Mouse (Mus musculus) MEL (cell line): ENCODE measurements around the gene Usp50. TPM values are rescaled to one million over a fixed set of nuclear protein-coding genes. Genes with fewer than 3 reads are reported as not detected.

ENCODE experiments used
- DNase-seq: peaks from one replicate; pipeline ENCODE4 v3.0.0; 2011; ENCODE audit warnings: low read depth, low spot score
- H3K27ac ChIP-seq: 2 replicates; pipeline ENCODE4 v1.5.1; 2012; ENCODE audit warnings: low read depth, mild to moderate bottlenecking, control low read depth, low read length, moderate library complexity; ENCODE audit not compliant: control insufficient read depth
- H3K27me3 ChIP-seq, 2 experiments: fragments of 150-350 bp in 1 of 2; sonication (generic) in 1 of 2; 2 replicates each; pipeline ENCODE4 v1.6.1; 2012; ENCODE audit warnings: low read length in 2 of 2, mild to moderate bottlenecking in 2 of 2, improper control_type of control experiment in 1 of 2, moderate library complexity in 1 of 2; ENCODE audit not compliant: insufficient read depth in 2 of 2, control insufficient read depth in 1 of 2
- H3K36me3 ChIP-seq, 2 experiments: 2 replicates each; pipeline ENCODE4 v1.6.1; 2012 to 2014; ENCODE audit warnings: low read length in 2 of 2, improper control_type of control experiment in 1 of 2, inconsistent platforms in 1 of 2, mild to moderate bottlenecking in 1 of 2; ENCODE audit not compliant: insufficient read depth in 2 of 2, control insufficient read depth in 1 of 2
- H3K4me1 ChIP-seq, 2 experiments: fragments of 150-350 bp in 1 of 2; sonication (generic) in 1 of 2; 2 replicates each; pipeline ENCODE4 v1.6.1; 2012; ENCODE audit warnings: low read length in 2 of 2, improper control_type of control experiment in 1 of 2, mild to moderate bottlenecking in 1 of 2; ENCODE audit not compliant: insufficient read depth in 2 of 2, control insufficient read depth in 1 of 2
- H3K4me3 ChIP-seq, 2 experiments: fragments of 150-350 bp in 1 of 2; sonication (generic) in 1 of 2; 2 replicates each; pipeline ENCODE4 v1.5.1; 2012; ENCODE audit warnings: low read depth in 2 of 2, low read length in 2 of 2, mild to moderate bottlenecking in 2 of 2, moderate library complexity in 2 of 2, control low read depth in 1 of 2, improper control_type of control experiment in 1 of 2; ENCODE audit not compliant: control insufficient read depth in 1 of 2, insufficient read depth in 1 of 2
- H3K79me2 ChIP-seq: 2 replicates; pipeline ENCODE4 v1.6.1; 2012; ENCODE audit warnings: mild to moderate bottlenecking, low read length, moderate library complexity; ENCODE audit not compliant: control insufficient read depth, poor library complexity, insufficient read depth
- H3K9ac ChIP-seq: 2 replicates; pipeline ENCODE4 v1.6.1; 2012; ENCODE audit warnings: low read depth, mild to moderate bottlenecking, control low read depth, low read length, moderate library complexity; ENCODE audit not compliant: control insufficient read depth, poor library complexity, severe bottlenecking
- H3K9me3 ChIP-seq: fragments of 150-350 bp; sonication (generic); replicated peaks from 2 replicates; pipeline ENCODE4 v1.6.1; 2012; ENCODE audit warnings: mild to moderate bottlenecking, low read length, improper control_type of control experiment, moderate library complexity; ENCODE audit not compliant: insufficient read depth
- BHLHE40 ChIP-seq: IDR thresholded peaks from 2 replicates; pipeline ENCODE4 v1.6.1; 2012; ENCODE audit warnings: low read depth, mild to moderate bottlenecking, inconsistent platforms, low read length, improper control_type of control experiment, borderline replicate concordance
- CHD2 ChIP-seq: IDR thresholded peaks from 2 replicates; pipeline ENCODE4 v1.6.1; 2011; ENCODE audit warnings: low read length, improper control_type of control experiment
- E2F4 ChIP-seq: IDR thresholded peaks from 2 replicates; pipeline ENCODE4 v1.6.1; 2011; ENCODE audit warnings: low read depth, low read length, improper control_type of control experiment, borderline replicate concordance
- EP300 ChIP-seq, 2 experiments: IDR thresholded peaks; 2 replicates each; pipeline ENCODE4 v1.6.1; 2011; ENCODE audit warnings: improper control_type of control experiment in 2 of 2, low read length in 2 of 2, low read depth in 1 of 2, mild to moderate bottlenecking in 1 of 2
- ETS1 ChIP-seq: IDR thresholded peaks from 2 replicates; pipeline ENCODE4 v1.6.1; 2012; ENCODE audit warnings: low read depth, mild to moderate bottlenecking, inconsistent platforms, low read length, improper control_type of control experiment, moderate library complexity
- GABPA ChIP-seq: IDR thresholded peaks from 2 replicates; pipeline ENCODE4 v1.6.1; 2012; ENCODE audit warnings: low read depth, mild to moderate bottlenecking, inconsistent platforms, low read length, improper control_type of control experiment, moderate library complexity
- GATA1 ChIP-seq: IDR thresholded peaks from 2 replicates; pipeline ENCODE4 v1.6.1; 2011; ENCODE audit warnings: low read depth, low read length, improper control_type of control experiment
- HCFC1 ChIP-seq: IDR thresholded peaks from 2 replicates; pipeline ENCODE4 v1.6.1; 2012; ENCODE audit warnings: low read depth, mild to moderate bottlenecking, inconsistent platforms, low read length, improper control_type of control experiment, moderate library complexity
- JUND ChIP-seq: IDR thresholded peaks from 2 replicates; pipeline ENCODE4 v1.6.1; 2011; ENCODE audit warnings: low read depth, mild to moderate bottlenecking, improper control_type of control experiment, low read length
- MEF2A ChIP-seq: IDR thresholded peaks from 2 replicates; pipeline ENCODE4 v1.6.1; 2014; ENCODE audit warnings: low read depth, mild to moderate bottlenecking, inconsistent platforms, low read length, improper control_type of control experiment; ENCODE audit not compliant: poor library complexity, insufficient replicate concordance, severe bottlenecking; ENCODE audit errors: extremely low read depth
- NRF1 ChIP-seq: IDR thresholded peaks from 2 replicates; pipeline ENCODE4 v1.6.1; 2014; ENCODE audit warnings: low read depth, mild to moderate bottlenecking, inconsistent platforms, low read length, improper control_type of control experiment, moderate library complexity; ENCODE audit not compliant: poor library complexity, insufficient read depth, severe bottlenecking
- POLR2AphosphoS5 ChIP-seq: IDR thresholded peaks from 2 replicates; pipeline ENCODE4 v1.6.1; 2012; ENCODE audit warnings: low read depth, borderline replicate concordance, mild to moderate bottlenecking, inconsistent platforms, low read length, moderate library complexity, mixed read lengths
- SIN3A ChIP-seq: IDR thresholded peaks from 2 replicates; pipeline ENCODE4 v1.6.1; 2012; ENCODE audit warnings: low read length, improper control_type of control experiment, inconsistent platforms
- SMC3 ChIP-seq: IDR thresholded peaks from 2 replicates; pipeline ENCODE4 v1.6.1; 2011; ENCODE audit warnings: low read depth, low read length, improper control_type of control experiment
- TAL1 ChIP-seq: IDR thresholded peaks from 2 replicates; pipeline ENCODE4 v1.6.1; 2012; ENCODE audit warnings: mild to moderate bottlenecking, inconsistent platforms, low read length, moderate library complexity, mixed read lengths
- TCF12 ChIP-seq: IDR thresholded peaks from 2 replicates; pipeline ENCODE4 v1.6.1; 2014; ENCODE audit warnings: low read depth, mild to moderate bottlenecking, inconsistent platforms, low read length, improper control_type of control experiment, moderate library complexity
- USF1 ChIP-seq: IDR thresholded peaks from 2 replicates; pipeline ENCODE4 v1.6.1; 2014; ENCODE audit warnings: low read depth, mild to moderate bottlenecking, inconsistent platforms, low read length, improper control_type of control experiment, moderate library complexity
- USF2 ChIP-seq, 2 experiments: IDR thresholded peaks; 2 replicates each; pipeline ENCODE4 v1.6.1; 2011 to 2012; ENCODE audit warnings: improper control_type of control experiment in 2 of 2, low read length in 2 of 2, borderline replicate concordance in 1 of 2, inconsistent platforms in 1 of 2, low read depth in 1 of 2, mild to moderate bottlenecking in 1 of 2; ENCODE audit not compliant: insufficient read depth in 1 of 2
- ZC3H11A ChIP-seq: IDR thresholded peaks from 2 replicates; pipeline ENCODE4 v1.6.1; 2012; ENCODE audit warnings: low read depth, mild to moderate bottlenecking, inconsistent platforms, low read length, improper control_type of control experiment
- ZKSCAN1 ChIP-seq: IDR thresholded peaks from 2 replicates; pipeline ENCODE4 v1.6.1; 2012; ENCODE audit warnings: low read depth, mild to moderate bottlenecking, inconsistent platforms, low read length, improper control_type of control experiment, moderate library complexity
- ZMIZ1 ChIP-seq: IDR thresholded peaks from 2 replicates; pipeline ENCODE4 v1.6.1; 2012; ENCODE audit warnings: low read depth, mild to moderate bottlenecking, inconsistent platforms, low read length, improper control_type of control experiment, moderate library complexity
- ZNF384 ChIP-seq: IDR thresholded peaks from 2 replicates; pipeline ENCODE4 v1.6.1; 2012; ENCODE audit warnings: low read depth, mild to moderate bottlenecking, inconsistent platforms, low read length, improper control_type of control experiment
- polyA plus RNA-seq, 2 experiments: library from polyadenylated mRNA; stranded (reverse) in 1 of 2; unstranded in 1 of 2; fragments of >175 nt in 1 of 2; fragments of >200 nt in 1 of 2; gene quantifications; 2 replicates each; pipeline versions ENCODE4 v1.2.1 to v1.2.4; 2012; ENCODE audit warnings: low replicate concordance in 2 of 2, low read depth in 1 of 2; ENCODE audit not compliant: insufficient read length in 2 of 2, insufficient read depth in 1 of 2, missing spikeins in 1 of 2
- total RNA-seq: library from RNA; depleted of rRNA; stranded (reverse); fragments of 300-350 nt; gene quantifications from 2 replicates; pipeline ENCODE4 v1.2.3, GENCODE M21; 2012

Usp50 gene
- total and polyA plus RNA-seq, 3 experiments: 0.28 to 1.0 TPM; not detected in 1

GRCm38 (mm10) chr2:126740314-126740713 is 43.0 kb downstream of the Usp50 start:
- H3K27me3 ChIP-seq: no peaks in the 10 kb centered on the region
- H3K36me3 ChIP-seq: peaks cover 0 to 14% of the 10 kb centered on the region in 2 experiments; a peak in 2 of 4 replicates
- H3K4me1 ChIP-seq: no peaks in the 10 kb centered on the region
- TF ChIP-seq BHLHE40 (no peak), MEF2A (no peak), USF2 (IDR thresholded peaks at IDR 0.05; ENCODE audit: borderline replicate concordance in 1 of 2, insufficient read depth in 1 of 2, low read depth in 1 of 2, low read length in 2 of 2) (no peak), NRF1 (no peak), ZC3H11A (no peak), TAL1 (no peak), TCF12 (no peak), ZKSCAN1 (no peak), GABPA (no peak), ZNF384 (no peak), E2F4 (no peak), USF1 (no peak), JUND (no peak), CHD2 (no peak), GATA1 (no peak), SIN3A (no peak), POLR2AphosphoS5 (no peak), SMC3 (no peak), HCFC1 (no peak)
- no peak for DNase-seq
- no peaks in the 10 kb centered on the region for H3K9me3 ChIP-seq
- no peak overlapping the region for H3K9ac ChIP-seq
- H3K4me3 ChIP-seq: no peak overlapping the region
- H3K27ac ChIP-seq: no peak overlapping the region
- no peaks in the 10 kb centered on the region for H3K79me2 ChIP-seq

GRCm38 (mm10) chr2:126735339-126736073 is 47.8 kb downstream of the Usp50 start:
- Histone ChIP-seq H3K27me3 (no peaks in the 10 kb centered on the region), H3K4me1 (no peaks in the 10 kb centered on the region), H3K79me2 (no peaks in the 10 kb centered on the region), H3K36me3 (peaks cover 0 to 5% of the 10 kb centered on the region in 2 experiments; a peak in 2 of 4 replicates), H3K9ac (no peak overlapping the region), H3K4me3 (no peak overlapping the region), H3K9me3 (no peaks in the 10 kb centered on the region), H3K27ac (no peak overlapping the region)
- TF ChIP-seq USF1 (no peak), JUND (no peak), ZMIZ1 (no peak), E2F4 (no peak), CHD2 (no peak), EP300 (IDR thresholded peaks at IDR 0.05; ENCODE audit: low read depth in 1 of 2, low read length in 2 of 2) (no peak), ETS1 (no peak)
- DNase-seq: no peak
